Mouse (Mus musculus) embryo, embryonic 11.5 days (tissue): ENCODE measurements around the gene Lasp1.
"Not testable (repeated sequence)": the region's sequence is repeated elsewhere in the genome, so short reads cannot be mapped to it uniquely, and the experiment has no call there.

Experiments
- DNase-seq: peaks from one replicate; pipeline ENCODE4 v3.0.0-alpha.2; 2012; ENCODE audit warnings: low read depth, low spot score

Gene Lasp1

DNA sequence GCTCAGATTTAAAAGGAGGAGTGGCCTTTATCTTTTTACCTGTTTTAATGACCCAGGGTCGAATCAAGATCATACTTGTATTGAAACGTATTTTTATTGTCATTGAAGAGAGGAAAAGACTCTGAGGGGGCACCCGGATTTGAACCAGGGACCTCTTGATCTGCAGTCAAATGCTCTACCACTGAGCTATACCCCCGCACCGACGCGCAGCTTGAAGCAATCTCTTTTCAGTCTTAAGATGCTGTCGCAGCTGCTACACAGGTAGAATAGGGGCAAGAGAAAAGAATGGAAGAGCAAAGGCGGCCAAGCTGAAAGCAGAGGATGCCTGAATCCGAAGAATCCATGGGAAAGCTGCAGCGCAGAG is at the start of gene Lasp1:
Gene Lasp1 (plus strand): TSS at position 219 of the 364 bp plus-strand sequence.
- DNase-seq: peak; percentile 78

- no peak for DNase-seq
These were observed 45.5 kb upstream of the Lasp1 start for GRCm38 (mm10) chr11:97753277-97753676.

GRCm38 (mm10) chr11:97758125-97758524 is 40.7 kb upstream of the Lasp1 start:
- no peak for DNase-seq

- DNase-seq: no peak
These were observed 39.9 kb upstream of the Lasp1 start for GRCm38 (mm10) chr11:97758942-97759341.

- no peak for DNase-seq
These were observed 37.2 kb upstream of the Lasp1 start for GRCm38 (mm10) chr11:97761638-97762037.

DNA sequence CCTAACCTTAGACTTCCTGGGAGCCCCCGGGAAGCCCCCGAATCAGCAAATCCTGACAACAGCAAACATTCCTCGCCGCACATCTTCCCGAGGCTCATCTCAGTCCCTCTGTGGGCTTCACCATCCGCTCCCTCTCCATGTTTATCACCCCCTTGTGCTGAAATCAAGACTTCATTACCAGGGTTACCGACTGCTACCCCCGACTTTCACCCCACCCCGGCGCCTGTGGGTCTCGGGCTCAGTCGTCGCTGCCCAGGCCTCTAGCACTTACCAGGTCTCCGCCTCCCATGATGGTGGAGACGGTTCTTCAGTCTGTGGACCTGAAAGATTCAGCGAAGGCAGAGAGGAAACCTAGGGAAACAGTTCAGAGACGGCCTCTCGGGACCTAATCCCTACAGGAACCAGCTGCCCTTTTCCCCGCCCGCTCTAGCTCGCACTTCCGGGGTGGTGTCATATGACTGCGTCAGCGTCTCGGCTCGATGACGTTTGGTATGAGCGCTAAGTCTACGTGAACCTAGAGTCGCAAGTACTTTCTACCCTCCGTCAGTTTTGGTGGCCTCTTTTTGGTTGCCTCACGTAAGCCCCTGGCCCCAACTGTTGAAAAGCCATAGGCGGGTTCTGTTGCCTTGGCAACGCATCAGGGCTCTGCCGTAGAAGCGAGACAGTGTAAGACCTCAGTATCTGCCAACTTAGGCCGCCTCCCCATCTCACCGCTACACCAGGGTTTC is 32.5 kb upstream of the Lasp1 start, which contains the start of gene Cwc25:
Gene Cwc25 (minus strand): TSS at position 403 of the 728 bp plus-strand sequence.
- peak; percentile 92 for DNase-seq

GRCm38 (mm10) chr11:97769704-97770103 is 29.1 kb upstream of the Lasp1 start:
- no peak for DNase-seq

- no peak for DNase-seq
These were observed 27.4 kb upstream of the Lasp1 start for GRCm38 (mm10) chr11:97771410-97771809.

DNA sequence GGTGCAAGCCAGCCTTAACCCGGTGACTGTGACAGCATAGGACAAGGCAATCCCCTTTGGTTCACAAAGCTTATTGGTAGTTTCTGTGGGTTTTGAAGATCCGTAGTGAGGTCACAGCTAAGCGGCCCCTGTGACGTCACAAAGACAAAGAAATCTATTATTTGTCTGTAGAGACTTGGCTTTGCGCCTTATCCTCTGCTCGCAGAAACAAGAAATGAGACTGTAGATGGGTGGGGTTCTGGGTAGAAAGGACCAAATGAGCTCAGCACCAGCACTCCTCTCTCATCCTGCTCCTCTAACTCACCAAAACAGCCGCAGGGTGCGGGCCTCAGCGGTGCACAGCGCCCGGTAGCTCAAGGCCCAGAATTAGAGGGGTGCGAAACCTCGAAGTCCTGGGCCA is 23.6 kb upstream of the Lasp1 start:
- DNase-seq: no peak

GRCm38 (mm10) chr11:97775808-97776496 is 22.8 kb upstream of the Lasp1 start, which contains the start of gene 1700001P01Rik:
1700001P01Rik (minus strand) TSS chr11:97775918.
- DNase-seq: no peak

- no peak for DNase-seq
These were observed 22.2 kb upstream of the Lasp1 start for GRCm38 (mm10) chr11:97776497-97777128.

DNA sequence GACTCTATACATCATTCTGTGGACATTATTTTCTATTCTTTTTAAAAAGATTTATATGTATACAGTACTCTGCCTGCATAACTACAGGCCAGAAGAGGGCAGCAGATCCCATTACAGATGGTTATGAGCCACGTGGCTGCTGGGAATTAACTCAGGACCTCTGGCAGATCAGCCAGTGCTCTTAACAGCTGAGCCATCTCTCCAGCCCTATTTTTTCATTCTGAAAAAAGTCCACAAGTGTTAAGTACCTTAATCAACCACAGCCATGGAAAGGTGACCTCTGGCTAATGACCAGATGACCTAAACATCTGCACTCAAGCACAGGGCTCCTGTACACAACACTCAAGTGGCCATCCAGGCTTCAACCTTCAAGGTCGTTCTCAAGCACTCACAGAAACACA is 21.7 kb upstream of the Lasp1 start:
- no peak for DNase-seq

DNA sequence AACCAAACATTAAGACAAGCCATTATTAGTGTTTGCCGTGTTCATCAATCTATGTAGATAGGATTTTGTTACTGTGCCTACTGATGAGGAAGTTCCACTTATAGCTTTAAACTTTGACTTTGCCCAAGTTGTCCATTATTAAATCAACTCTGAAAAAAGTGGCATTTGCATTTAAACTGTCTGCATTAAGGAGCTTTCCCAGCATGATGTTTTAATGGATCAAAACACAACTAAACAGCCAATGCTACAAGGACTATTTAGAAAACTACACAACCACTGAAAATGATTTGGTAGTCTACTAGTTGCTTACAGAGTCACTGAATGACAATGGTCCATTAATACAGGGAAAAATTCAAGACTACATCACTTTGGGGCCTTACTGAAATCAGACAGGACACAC is 19.9 kb upstream of the Lasp1 start:
- DNase-seq: no peak

DNA sequence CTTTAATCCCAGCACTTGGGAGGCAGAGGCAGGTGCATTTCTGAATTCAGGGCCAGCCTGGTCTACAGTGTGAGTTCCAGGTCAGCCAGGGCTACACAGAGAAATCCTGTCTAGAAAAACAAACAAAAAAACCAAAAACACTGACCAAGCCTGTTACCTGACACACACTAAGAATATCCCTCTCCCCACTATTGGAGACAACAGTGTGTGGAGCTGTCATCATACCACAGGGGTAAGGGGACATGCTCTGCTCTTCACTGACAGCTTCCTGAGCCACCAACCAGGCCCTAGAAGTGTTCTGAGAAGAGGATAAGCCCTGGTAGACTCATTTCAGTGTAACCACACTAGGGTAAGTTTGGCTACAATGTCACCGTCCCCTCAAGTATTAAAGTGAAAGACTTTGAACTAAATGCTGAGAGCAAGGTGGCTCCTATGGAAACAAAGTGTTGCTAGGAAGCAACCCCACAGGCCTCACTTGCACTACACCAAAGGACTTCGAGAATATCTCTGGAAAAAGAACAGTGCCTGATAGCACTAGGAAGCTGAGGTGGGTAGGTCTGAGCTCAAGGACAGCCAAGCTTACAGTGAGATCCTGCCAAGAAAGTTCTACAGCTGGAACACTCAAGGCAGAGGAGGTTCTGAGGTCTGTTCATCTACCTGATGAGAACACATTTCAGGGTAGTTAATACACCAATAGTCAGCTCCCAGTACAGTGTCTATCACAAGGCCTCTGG is 18.7 kb upstream of the Lasp1 start:
- DNase-seq: no peak

GRCm38 (mm10) chr11:97781478-97781831 is 17.3 kb upstream of the Lasp1 start:
- no peak for DNase-seq

DNA sequence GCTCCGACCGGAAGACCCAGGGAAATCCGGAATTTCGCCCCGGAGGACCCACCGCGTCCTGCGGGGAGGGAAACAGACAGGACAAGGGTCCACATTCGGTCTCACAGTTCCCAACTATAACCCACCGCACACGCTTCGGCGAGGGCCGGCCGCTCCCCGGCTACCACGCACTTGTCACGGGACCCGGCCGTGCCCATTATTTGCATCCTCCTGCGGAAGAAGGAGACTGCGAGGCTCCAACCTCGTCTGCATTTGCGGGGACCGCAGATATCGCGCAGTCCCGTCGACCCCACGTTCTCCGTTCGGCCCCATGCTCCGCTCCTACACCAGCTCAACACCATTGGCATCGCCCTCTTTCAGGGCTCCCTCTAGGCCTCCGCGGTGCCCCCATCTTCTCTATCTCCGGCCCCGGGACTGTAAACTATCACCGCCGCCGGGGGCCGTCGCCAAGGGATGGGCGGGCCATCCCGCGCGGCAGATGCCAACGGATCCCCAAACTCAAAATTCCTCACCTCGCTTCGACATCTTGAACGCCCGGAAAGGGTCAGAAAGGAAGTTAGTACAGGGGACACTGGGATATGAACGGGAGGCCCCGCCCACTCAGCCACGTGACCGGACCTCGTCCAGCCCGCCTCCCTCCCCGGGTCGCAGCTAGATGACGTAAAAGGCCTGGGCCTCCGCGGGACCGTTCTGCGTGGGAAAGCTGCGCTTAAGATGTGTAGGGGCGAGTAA is 16.8 kb upstream of the Lasp1 start, which contains the start of gene Rpl23:
Gene Rpl23 (minus strand): TSS at position 606 of the 732 bp plus-strand sequence.
- peak; percentile 99 for DNase-seq

GRCm38 (mm10) chr11:97782564-97782895 is 16.3 kb upstream of the Lasp1 start:
- DNase-seq: no peak

GRCm38 (mm10) chr11:97787961-97788360 is 10.8 kb upstream of the Lasp1 start:
- no peak for DNase-seq

DNA sequence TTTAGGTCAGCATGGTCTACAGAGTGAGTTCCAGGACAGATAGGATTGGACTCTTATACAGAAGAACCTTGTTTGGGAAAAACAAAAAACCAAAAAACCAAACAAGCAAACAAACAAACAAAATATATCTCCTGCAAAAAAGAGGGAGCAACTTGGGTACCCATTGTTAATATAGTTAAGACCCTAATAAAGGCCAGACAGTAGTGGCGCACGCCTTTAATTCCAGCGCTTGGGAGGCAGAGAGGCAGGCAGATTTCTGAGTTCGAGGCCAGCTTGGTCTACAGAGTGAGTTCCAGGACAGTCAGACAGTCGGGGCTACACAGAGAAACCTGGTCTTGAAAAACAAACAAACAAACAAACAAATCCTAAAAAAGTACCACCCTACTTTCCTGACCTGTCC is 9.1 kb upstream of the Lasp1 start:
- DNase-seq: no peak

DNA sequence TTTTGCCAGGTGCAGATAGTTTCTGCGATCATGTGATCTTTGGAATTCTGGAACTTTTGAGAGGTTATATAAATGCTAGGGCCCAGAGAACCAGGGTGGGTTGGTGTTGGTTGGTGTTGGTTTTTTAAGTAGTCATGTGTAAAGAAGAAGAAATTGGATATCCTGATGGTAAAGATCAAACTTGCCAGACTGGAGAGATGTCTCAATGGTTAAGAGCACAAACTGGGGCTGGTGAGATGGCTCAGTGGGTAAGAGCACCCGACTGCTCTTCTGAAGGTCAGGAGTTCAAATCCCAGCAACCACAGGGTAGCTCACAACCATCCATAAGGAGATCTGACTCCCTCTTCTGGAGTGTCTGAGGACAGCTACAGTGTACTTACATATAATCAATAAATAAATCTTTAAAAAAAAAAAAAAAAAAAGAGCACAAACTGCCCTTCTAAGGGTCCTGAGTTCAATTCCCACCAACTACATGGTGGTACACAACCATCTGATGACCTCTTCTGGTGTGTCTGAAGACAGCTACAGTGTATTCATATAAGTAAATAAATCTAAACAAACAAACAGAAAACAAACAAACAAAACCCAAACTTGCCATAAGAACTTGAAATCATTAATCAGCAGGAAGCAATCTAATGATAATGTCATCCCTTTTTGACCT is 7.9 kb upstream of the Lasp1 start:
- DNase-seq: not testable (repeated sequence)

GRCm38 (mm10) chr11:97793165-97793564 is 5.6 kb upstream of the Lasp1 start:
- no peak for DNase-seq
